Mouse (Mus musculus) heart, postnatal 36 days (tissue): Measurements from ENCODE around the gene Prkca. TPM values are rescaled to one million over a fixed set of nuclear protein-coding genes. Genes with fewer than 3 reads are reported as not detected.
A peak's percentile ranks its signal among the peaks of the same experiment; 100 is the strongest.

Experiments used
- DNase-seq, 2 experiments: peaks; one replicate each; pipeline ENCODE4 v3.0.0; 2021 to 2022
- intact Hi-C: fragments of 180-260 bp; cut with DNase I; formaldehyde crosslinking; loops from one replicate; pipeline ENCODE4 v1.15.1; 2025
- total RNA-seq, 2 experiments: library from RNA; stranded (reverse); gene quantifications; 2 replicates each; pipeline ENCODE4 v1.2.3; 2021

The Prkca gene
- total RNA-seq, 2 experiments from 2014 or later, result 33.6 to 41.0 TPM

GRCm38 (mm10) chr11:108342781-108343768, 653 bp downstream of the Prkca start, which contains the start of gene Apoh:
TSS of gene Apoh (plus strand) at chr11:108343354.
- intact Hi-C loops, result loop anchor here (2.0 to 5.0 kb wide), 3 partner anchors 86 to 196 kb away; no protein-coding TSS in a partner anchor
- peak; percentile 56 to 71 for DNase-seq

GRCm38 (mm10) chr11:108341783-108342182, 1.9 kb downstream of the Prkca start:
- no peak for DNase-seq
- intact Hi-C loops, result loop anchor here (2.0 to 5.0 kb wide), 3 partner anchors 84 to 194 kb away; no protein-coding TSS in a partner anchor

GRCm38 (mm10) chr11:108340293-108340692, 3.4 kb downstream of the Prkca start:
- intact Hi-C loops, result loop anchor here (5.0 kb wide), 2 partner anchors 83 to 193 kb away; no protein-coding TSS in a partner anchor
- no peak for DNase-seq

GRCm38 (mm10) chr11:108336445-108336844, 7.3 kb downstream of the Prkca start:
- intact Hi-C loops, result no loop called here
- peak; percentile 5 to 22 for DNase-seq

GRCm38 (mm10) chr11:108335536-108335935, 8.2 kb downstream of the Prkca start:
- intact Hi-C loops, result no loop called here
- DNase-seq, result no peak

- intact Hi-C loops, result no loop called here
- no peak for DNase-seq
Measured at GRCm38 (mm10) chr11:108334658-108335057, 9.1 kb downstream of the Prkca start.

GRCm38 (mm10) chr11:108333583-108334379, 9.9 kb downstream of the Prkca start:
- no peak for DNase-seq
- intact Hi-C loops, result no loop called here

GRCm38 (mm10) chr11:108333006-108333405, 10.7 kb downstream of the Prkca start:
- DNase-seq, result no peak
- intact Hi-C loops, result no loop called here

GRCm38 (mm10) chr11:108330818-108331217, 12.9 kb downstream of the Prkca start:
- intact Hi-C loops, result no loop called here
- DNase-seq, result no peak

GRCm38 (mm10) chr11:108325943-108326342, 17.8 kb downstream of the Prkca start:
- DNase-seq, result no peak
- intact Hi-C loops, result no loop called here

- DNase-seq, result no peak
Measured at GRCm38 (mm10) chr11:108322156-108322555, 21.6 kb downstream of the Prkca start.

GRCm38 (mm10) chr11:108320561-108320960, 23.2 kb downstream of the Prkca start:
- intact Hi-C loops, result no loop called here
- DNase-seq, result no peak

More at GRCm38 (mm10) chr11:108322156-108322555, 21.6 kb downstream of the Prkca start:
- intact Hi-C loops, result no loop called here

GRCm38 (mm10) chr11:108319162-108319561, 24.6 kb downstream of the Prkca start:
- intact Hi-C loops, result no loop called here

GRCm38 (mm10) chr11:108317878-108318277, 25.9 kb downstream of the Prkca start:
- no peak for DNase-seq
- intact Hi-C loops, result no loop called here

More at GRCm38 (mm10) chr11:108319162-108319561, 24.6 kb downstream of the Prkca start:
- no peak for DNase-seq

- intact Hi-C loops, result no loop called here
Measured at GRCm38 (mm10) chr11:108315736-108316135, 28.0 kb downstream of the Prkca start.

GRCm38 (mm10) chr11:108312516-108312915, 31.2 kb downstream of the Prkca start:
- no peak for DNase-seq
- intact Hi-C loops, result no loop called here

More at GRCm38 (mm10) chr11:108315736-108316135, 28.0 kb downstream of the Prkca start:
- DNase-seq, result no peak

- intact Hi-C loops, result no loop called here
Measured at GRCm38 (mm10) chr11:108311912-108312311, 31.8 kb downstream of the Prkca start.

GRCm38 (mm10) chr11:108309791-108310190, 33.9 kb downstream of the Prkca start:
- intact Hi-C loops, result no loop called here
- DNase-seq, result no peak

More at GRCm38 (mm10) chr11:108311912-108312311, 31.8 kb downstream of the Prkca start:
- no peak for DNase-seq

GRCm38 (mm10) chr11:108308253-108308652, 35.5 kb downstream of the Prkca start:
- DNase-seq, result no peak
- intact Hi-C loops, result no loop called here

GRCm38 (mm10) chr11:108307258-108307657, 36.5 kb downstream of the Prkca start:
- DNase-seq, result no peak

GRCm38 (mm10) chr11:108303787-108304186, 39.9 kb downstream of the Prkca start:
- intact Hi-C loops, result no loop called here

More at GRCm38 (mm10) chr11:108307258-108307657, 36.5 kb downstream of the Prkca start:
- intact Hi-C loops, result no loop called here

More at GRCm38 (mm10) chr11:108303787-108304186, 39.9 kb downstream of the Prkca start:
- DNase-seq, result no peak
